Mouse (Mus musculus) midbrain, embryonic 13.5 days (tissue): ENCODE measurements around the gene Sgpl1. TPM values are rescaled to one million over a fixed set of nuclear protein-coding genes. Genes with fewer than 3 reads are reported as not detected.

ENCODE experiments used
- ATAC-seq: fragments of 200-750 bp; cut with Nextera tagmentation; 2 replicates; pipeline ENCODE4 v1.8.0; 2017; ENCODE audit warnings: mild to moderate bottlenecking, moderate TSS enrichment, moderate library complexity
- H3K27ac ChIP-seq: fragments of 300-500 bp; sonication (generic); 2 replicates; pipeline ENCODE4 v1.5.1; 2015; ENCODE audit warnings: inconsistent platforms, mild to moderate bottlenecking, moderate library complexity
- H3K27me3 ChIP-seq: fragments of 300-500 bp; sonication (generic); 2 replicates; pipeline ENCODE4 v1.6.1; 2015; ENCODE audit warnings: mild to moderate bottlenecking, inconsistent platforms
- H3K36me3 ChIP-seq: fragments of 300-500 bp; sonication (generic); 2 replicates; pipeline ENCODE4 v1.6.1; 2015; ENCODE audit warnings: mild to moderate bottlenecking, inconsistent platforms
- H3K4me1 ChIP-seq: fragments of 300-500 bp; sonication (generic); replicated peaks from 2 replicates; pipeline ENCODE4 v1.6.1; 2015; ENCODE audit warnings: inconsistent platforms
- H3K4me2 ChIP-seq: fragments of 300-500 bp; sonication (generic); replicated peaks from 2 replicates; pipeline ENCODE4 v1.6.1; 2015; ENCODE audit warnings: moderate library complexity, mild to moderate bottlenecking, inconsistent platforms
- H3K4me3 ChIP-seq: fragments of 300-500 bp; sonication (generic); replicated peaks from 2 replicates; pipeline ENCODE4 v1.5.1; 2015; ENCODE audit warnings: mild to moderate bottlenecking, inconsistent platforms
- H3K9ac ChIP-seq: fragments of 300-500 bp; sonication (generic); replicated peaks from 2 replicates; pipeline ENCODE4 v1.6.1; 2015; ENCODE audit warnings: mild to moderate bottlenecking, inconsistent platforms
- H3K9me3 ChIP-seq: fragments of 300-500 bp; sonication (generic); 2 replicates; pipeline ENCODE4 v1.6.1; 2016; ENCODE audit warnings: mild to moderate bottlenecking, inconsistent platforms
- WGBS: fragments of 180-500 bp; shearing (Covaris S2); methylation state at CpG from one replicate; pipeline ENCODE4 v1.1.7; 2015; 5-methylcytosine and 5-hydroxymethylcytosine counted together
- polyA plus RNA-seq: library from polyadenylated mRNA; unstranded; fragments of >200 nt; fragmentation: Nextera tagmentation; extraction: Ambion mirVana; gene quantifications from 2 replicates; pipeline ENCODE4 v1.2.1, GENCODE M21; 2015

Sgpl1 gene
- polyA plus RNA-seq, 1 experiment from 2014 or later, result 70.8 TPM

DNA sequence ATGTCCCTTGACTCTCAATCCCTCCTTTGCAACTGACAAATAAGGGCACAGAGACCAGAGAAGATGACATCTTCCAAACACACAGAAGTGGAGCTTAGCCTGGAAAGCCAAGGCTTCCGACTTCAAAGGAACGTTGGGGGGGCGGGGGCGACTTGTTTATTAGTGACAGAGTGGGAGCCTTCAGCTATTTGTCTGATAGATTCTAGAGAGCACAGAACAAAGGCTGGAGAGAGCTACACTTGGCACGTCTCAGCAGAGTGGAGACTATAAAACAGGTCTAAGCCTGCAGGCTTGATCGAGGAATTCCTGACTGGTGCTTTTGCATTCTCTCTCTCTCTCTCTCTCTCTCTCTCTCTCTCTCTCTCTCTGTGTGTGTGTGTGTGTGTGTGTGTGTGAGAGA lies 3.1 kb upstream of the Sgpl1 start:
- H3K4me2 ChIP-seq, result no peak overlapping the region
- no peaks in the 10 kb centered on the region for H3K9me3 ChIP-seq
- no peak overlapping the region for H3K4me3 ChIP-seq
- 44% methylated on average over 6 of the region's 6 CpGs for WGBS
- H3K4me1 ChIP-seq, result peaks cover 1% of the 10 kb centered on the region
- H3K9ac ChIP-seq, result no peak overlapping the region
- H3K27me3 ChIP-seq, result no peaks in the 10 kb centered on the region
- H3K36me3 ChIP-seq, result no peaks in the 10 kb centered on the region
- H3K27ac ChIP-seq, result no peak overlapping the region
- ATAC-seq, result no peak

DNA sequence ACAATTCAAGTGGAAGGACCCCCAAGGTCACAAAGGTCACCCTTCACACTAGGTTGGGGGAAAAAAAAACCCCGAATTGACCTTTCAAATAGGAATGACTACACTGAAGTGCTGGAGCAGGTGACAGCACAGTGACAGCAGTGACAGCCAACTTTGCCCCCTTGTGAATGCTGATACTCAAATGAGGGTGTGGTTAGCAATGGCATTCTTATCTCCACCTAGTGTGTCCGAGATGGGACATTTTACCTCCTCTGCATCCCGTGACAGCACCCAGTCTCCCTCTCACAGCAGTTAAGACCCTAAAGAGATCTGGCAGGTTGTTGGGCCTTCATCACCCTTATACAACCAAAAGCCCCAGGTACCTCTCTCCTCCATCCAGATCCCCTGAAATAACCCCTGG lies 2.0 kb upstream of the Sgpl1 start:
- no peaks in the 10 kb centered on the region for H3K9me3 ChIP-seq
- no peak overlapping the region for H3K9ac ChIP-seq
- ATAC-seq, result no peak
- H3K27ac ChIP-seq, result no peak overlapping the region
- no peaks in the 10 kb centered on the region for H3K27me3 ChIP-seq
- peaks cover 7% of the 10 kb centered on the region for H3K4me1 ChIP-seq
- WGBS, result 88% methylated on average over 3 of the region's 3 CpGs
- no peak overlapping the region for H3K4me2 ChIP-seq
- no peak overlapping the region for H3K4me3 ChIP-seq
- no peaks in the 10 kb centered on the region for H3K36me3 ChIP-seq

DNA sequence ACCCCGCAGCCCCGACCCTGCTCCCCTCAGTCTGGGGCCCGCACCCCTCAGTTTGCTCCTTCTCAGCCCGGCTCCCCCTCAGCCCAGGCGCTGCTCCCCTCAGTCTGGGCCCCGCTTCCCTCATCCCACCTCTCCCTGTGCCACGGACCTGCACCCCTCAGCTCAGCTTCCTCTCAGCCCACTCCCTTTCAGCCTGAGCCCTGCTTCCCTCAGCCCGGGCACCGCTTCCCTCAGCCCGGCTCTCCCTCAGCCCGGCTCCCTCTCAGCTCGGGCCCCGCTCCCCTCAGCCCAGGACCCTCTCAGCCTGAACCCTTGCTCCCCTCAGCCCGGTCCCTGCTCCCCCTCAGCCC lies 721 bp downstream of the Sgpl1 start:
- Histone ChIP-seq H3K4me1 (peaks cover 10% of the 10 kb centered on the region), H3K27me3 (no peaks in the 10 kb centered on the region)
- under 1% methylated on average over 14 of the region's 14 CpGs for WGBS

DNA sequence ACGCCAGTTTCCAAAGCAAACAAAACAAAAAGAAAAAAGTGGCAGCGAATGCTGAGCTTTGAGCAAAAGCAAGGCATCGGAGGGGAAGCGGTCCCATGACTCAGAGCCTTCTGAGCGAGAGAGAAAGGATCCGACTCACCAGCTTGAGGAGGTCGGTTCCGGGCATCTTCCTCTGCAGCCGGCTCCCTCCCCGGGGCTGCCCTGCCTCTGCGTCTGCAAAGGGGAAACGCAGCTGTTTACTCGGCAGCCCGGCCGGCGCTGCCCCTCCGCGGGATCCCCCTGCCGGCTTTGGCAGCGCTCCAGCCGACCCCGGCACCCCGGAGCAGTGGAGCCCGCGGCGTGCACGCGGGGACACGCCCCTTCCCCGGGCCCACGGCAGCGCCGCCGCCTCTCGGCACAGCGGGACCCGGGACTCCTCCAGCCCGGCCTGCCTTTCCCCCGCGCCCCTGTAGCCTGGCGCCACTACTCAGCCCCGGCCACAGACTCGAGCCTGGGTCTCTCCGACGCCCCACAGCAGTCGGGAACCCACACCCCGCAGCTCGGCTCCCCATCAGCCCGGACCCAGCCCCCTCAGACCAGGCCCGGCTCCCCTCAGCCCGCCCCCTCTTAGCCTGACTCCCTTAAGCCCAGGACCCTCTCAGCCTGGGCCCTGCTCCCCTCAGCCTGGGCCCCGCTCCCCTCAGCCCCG lies 1.2 kb downstream of the Sgpl1 start:
- peak overlapping the region; percentile 73 for H3K4me2 ChIP-seq
- no peaks in the 10 kb centered on the region for H3K27me3 ChIP-seq
- H3K9me3 ChIP-seq, result no peaks in the 10 kb centered on the region
- H3K27ac ChIP-seq, result peak overlapping the region; percentile 97
- H3K4me3 ChIP-seq, result peak overlapping the region; percentile 92
- no peaks in the 10 kb centered on the region for H3K36me3 ChIP-seq
- peak overlapping the region; percentile 95 for H3K9ac ChIP-seq
- peak; percentile 77 for ATAC-seq
- 0% methylated on average over 49 of the region's 53 CpGs for WGBS
- H3K4me1 ChIP-seq, result peaks cover 10% of the 10 kb centered on the region

More for the DNA sequence above, 721 bp downstream of the Sgpl1 start:
- Histone ChIP-seq H3K27ac (peak overlapping the region; percentile 97), H3K9ac (peak overlapping the region; percentile 95), H3K36me3 (no peaks in the 10 kb centered on the region), H3K4me2 (peak overlapping the region; percentile 73), H3K9me3 (no peaks in the 10 kb centered on the region), H3K4me3 (peak overlapping the region; percentile 92)
- ATAC-seq, result peak; percentile 77; the same call in 1 of the 2 replicates

DNA sequence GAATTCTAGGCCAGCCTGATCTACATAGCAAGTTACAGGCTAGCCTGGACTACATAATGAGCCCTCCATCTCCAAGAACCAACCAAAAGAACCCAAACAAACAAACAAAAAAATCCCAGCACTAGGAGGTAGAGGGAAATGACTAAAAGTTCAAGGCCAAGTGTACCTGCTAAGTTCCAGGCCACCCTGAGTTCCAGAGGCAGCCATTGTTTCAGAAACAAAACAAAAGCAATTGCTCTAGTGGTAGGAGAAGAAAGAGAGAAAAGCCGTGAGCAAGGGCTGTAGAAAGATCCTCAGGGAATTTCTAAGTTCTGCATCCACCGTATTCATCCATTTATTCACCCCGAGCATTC lies 1.8 kb downstream of the Sgpl1 start:
- Histone ChIP-seq H3K4me3 (peak overlapping the region; percentile 92), H3K9ac (peak overlapping the region; percentile 95), H3K4me2 (peak overlapping the region; percentile 73), H3K27ac (peak overlapping the region; percentile 97), H3K27me3 (no peaks in the 10 kb centered on the region), H3K9me3 (no peaks in the 10 kb centered on the region), H3K36me3 (no peaks in the 10 kb centered on the region), H3K4me1 (peaks cover 10% of the 10 kb centered on the region)
- no peak for ATAC-seq
- WGBS, result 0% methylated on average over 3 of the region's 3 CpGs

DNA sequence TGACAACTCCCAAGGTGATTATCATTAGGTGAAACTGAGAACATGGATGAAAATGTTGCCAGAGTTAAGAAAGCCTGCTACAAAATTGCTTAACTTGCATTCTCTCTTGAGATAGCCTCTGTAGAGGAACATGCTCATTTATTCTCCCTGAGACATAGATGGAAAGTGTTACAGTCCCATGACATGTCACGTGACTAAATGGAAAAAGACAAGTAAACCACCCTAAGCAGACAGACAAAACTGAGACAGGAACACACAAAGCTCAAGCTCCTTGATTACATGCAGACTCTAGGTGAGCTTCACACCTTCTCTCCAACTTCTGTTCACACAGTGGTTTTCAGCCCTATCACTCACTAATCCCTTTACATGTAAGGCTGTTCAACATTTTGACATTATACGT lies 4.2 kb downstream of the Sgpl1 start:
- peaks cover 10% of the 10 kb centered on the region for H3K4me1 ChIP-seq
- no peak overlapping the region for H3K4me2 ChIP-seq
- no peak for ATAC-seq
- H3K27me3 ChIP-seq, result no peaks in the 10 kb centered on the region
- peaks cover 4% of the 10 kb centered on the region for H3K36me3 ChIP-seq
- H3K27ac ChIP-seq, result no peak overlapping the region
- no peaks in the 10 kb centered on the region for H3K9me3 ChIP-seq
- WGBS, result 91% methylated on average over 2 of the region's 2 CpGs
- no peak overlapping the region for H3K9ac ChIP-seq
- H3K4me3 ChIP-seq, result no peak overlapping the region

DNA sequence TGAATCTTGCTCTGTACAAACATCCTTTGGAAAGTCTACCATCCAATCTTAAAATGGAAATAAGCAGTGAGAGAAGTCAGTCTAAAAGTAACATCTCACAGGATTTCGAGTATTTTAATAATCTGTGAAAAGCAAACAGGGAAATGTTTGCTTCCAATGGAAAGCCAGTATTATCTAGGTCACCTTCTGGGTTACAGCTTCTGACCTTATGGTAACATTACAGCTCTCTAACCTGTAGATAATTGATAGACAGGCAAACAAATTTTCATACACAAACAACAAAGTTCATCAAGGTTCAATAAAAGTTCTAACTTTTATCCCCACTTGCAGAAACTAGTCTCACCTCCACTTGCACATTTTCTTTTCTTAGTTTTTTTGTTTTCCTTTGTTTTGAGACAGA lies 9.9 kb downstream of the Sgpl1 start:
- Histone ChIP-seq H3K9ac (no peak overlapping the region), H3K4me2 (no peak overlapping the region), H3K36me3 (peaks cover 4% of the 10 kb centered on the region), H3K9me3 (no peaks in the 10 kb centered on the region), H3K4me1 (0 out of 2 replicates have a peak, but pooled peaks cover 6% of the 10 kb centered on the region), H3K27ac (no peak overlapping the region), H3K4me3 (no peak overlapping the region), H3K27me3 (no peaks in the 10 kb centered on the region)
- no peak for ATAC-seq
- WGBS, result 81% methylated on average over 1 of the region's 1 CpGs

DNA sequence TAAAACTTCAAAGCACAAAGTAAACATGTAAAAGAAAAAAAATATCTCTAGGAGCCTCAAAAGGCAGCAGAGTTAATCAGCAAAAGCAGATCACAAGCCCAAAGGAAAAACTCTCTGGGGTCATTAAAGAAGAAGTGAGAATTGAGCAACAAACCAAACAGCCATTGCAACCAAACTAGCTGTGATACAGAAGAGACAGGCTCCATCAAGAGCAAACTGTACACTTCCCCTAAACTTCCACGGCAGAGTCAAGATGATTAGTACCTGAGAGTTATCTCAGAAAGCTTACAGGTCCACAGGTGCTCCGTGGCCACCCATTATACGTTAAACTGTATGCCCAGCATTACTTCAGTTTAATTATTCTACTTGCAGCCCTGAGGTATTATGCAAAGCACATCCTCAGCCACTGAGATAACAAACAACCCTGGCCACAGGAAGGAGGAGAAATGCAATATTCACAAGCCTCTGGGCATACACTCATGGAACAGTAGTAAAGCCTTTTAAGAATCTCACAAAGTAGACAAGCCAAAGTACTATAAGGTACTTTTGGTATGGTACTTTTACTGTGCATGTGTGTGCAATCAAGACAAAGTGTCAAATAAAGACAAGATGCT lies 12.2 kb downstream of the Sgpl1 start:
- no peak overlapping the region for H3K4me2 ChIP-seq
- ATAC-seq, result no peak
- H3K4me3 ChIP-seq, result no peak overlapping the region
- 74% methylated on average over 3 of the region's 3 CpGs for WGBS
- H3K36me3 ChIP-seq, result peaks cover 4% of the 10 kb centered on the region
- H3K27ac ChIP-seq, result no peak overlapping the region
- H3K9ac ChIP-seq, result no peak overlapping the region
- H3K4me1 ChIP-seq, result 0 out of 2 replicates have a peak, but pooled peaks cover 6% of the 10 kb centered on the region
- H3K27me3 ChIP-seq, result no peaks in the 10 kb centered on the region
- no peaks in the 10 kb centered on the region for H3K9me3 ChIP-seq

DNA sequence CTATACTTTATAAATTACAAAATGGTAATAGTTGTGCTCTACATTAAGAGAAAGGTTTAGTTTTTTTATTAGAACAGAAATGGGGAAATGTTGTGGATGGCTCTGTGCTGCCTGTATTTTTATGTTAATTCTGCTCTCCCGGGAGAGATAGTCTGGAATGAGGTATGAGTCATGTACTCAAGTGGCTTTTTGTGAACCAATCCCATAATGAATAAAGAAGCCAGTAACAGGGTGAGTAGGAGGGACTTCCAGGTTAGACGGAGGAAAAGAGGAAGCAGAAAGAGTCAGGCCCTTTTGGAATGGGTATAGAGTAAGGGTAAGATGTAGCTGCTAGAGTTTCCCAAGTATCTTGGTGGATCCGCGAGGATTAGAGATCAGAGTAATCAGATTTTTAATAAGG lies 13.5 kb downstream of the Sgpl1 start:
- Histone ChIP-seq H3K27ac (no peak overlapping the region), H3K36me3 (peaks cover 6% of the 10 kb centered on the region; the same call in 1 of the 2 replicates), H3K4me2 (no peak overlapping the region), H3K4me3 (no peak overlapping the region), H3K9ac (no peak overlapping the region), H3K4me1 (0 out of 2 replicates have a peak, but pooled peaks cover 6% of the 10 kb centered on the region), H3K27me3 (no peaks in the 10 kb centered on the region), H3K9me3 (no peaks in the 10 kb centered on the region)
- 71% methylated on average over 4 of the region's 4 CpGs for WGBS
- ATAC-seq, result no peak

DNA sequence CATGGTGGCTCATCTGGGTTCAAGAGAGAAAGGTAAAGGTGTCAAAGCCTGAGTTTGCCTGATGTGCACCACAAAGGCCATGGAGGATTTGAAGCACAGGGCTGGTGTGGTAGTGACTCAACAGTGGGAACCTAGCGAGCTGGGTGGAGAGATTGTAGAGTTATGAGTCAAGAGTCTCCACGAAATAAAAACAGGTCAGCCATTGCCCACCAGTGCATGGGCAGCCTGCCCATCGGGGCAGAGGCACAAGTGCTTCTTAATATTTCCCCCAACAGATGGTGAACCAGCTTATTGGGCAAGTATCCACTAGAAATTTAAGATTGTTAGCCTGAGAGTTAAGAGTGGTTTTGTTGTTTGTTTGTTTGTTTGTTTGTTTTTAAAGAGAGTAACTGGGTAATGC lies 16.5 kb downstream of the Sgpl1 start:
- Histone ChIP-seq H3K4me3 (no peak overlapping the region), H3K36me3 (peaks cover 13% of the 10 kb centered on the region), H3K27ac (no peak overlapping the region), H3K9ac (no peak overlapping the region), H3K4me2 (no peak overlapping the region), H3K4me1 (0 out of 2 replicates have a peak, but pooled peaks cover 6% of the 10 kb centered on the region), H3K9me3 (no peaks in the 10 kb centered on the region), H3K27me3 (no peaks in the 10 kb centered on the region)
- ATAC-seq, result no peak
- WGBS, result 79% methylated on average over 3 of the region's 3 CpGs

DNA sequence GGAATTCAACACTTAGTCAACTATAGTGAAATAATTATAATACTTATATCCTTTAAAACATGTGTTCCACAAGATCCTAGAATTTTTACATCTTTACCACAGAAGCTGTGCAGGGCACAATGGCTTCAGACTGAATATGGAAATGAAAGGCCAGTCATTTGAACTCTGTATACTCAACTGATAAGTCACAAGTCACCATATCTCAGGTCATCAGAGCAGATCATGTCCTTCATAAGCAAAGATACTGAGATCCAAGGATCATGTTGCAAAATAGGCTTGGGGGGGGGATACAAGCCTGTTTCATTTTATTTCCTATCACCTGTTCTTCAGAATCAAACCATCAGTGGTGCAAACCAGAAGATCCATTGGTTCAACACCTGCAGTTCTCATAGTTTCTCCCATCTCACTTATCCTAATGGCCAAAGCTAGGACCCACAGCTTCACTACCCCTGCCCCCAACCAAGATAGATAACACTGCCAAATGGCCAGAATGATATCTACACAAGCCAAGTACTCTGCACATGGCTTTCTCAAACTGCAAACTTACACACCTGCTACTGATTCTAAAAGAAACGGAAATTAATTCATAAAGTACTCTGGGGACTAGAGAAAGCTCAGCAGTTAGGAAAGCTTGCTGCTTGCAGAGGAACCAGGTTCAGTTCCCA lies 18.7 kb downstream of the Sgpl1 start:
- Histone ChIP-seq H3K27me3 (no peaks in the 10 kb centered on the region), H3K4me3 (no peak overlapping the region), H3K4me1 (no peaks in the 10 kb centered on the region), H3K9me3 (no peaks in the 10 kb centered on the region), H3K4me2 (no peak overlapping the region), H3K9ac (no peak overlapping the region), H3K27ac (no peak overlapping the region), H3K36me3 (peaks cover 13% of the 10 kb centered on the region)
- ATAC-seq, result no peak
- 92% methylated on average over 1 of the region's 1 CpGs for WGBS

DNA sequence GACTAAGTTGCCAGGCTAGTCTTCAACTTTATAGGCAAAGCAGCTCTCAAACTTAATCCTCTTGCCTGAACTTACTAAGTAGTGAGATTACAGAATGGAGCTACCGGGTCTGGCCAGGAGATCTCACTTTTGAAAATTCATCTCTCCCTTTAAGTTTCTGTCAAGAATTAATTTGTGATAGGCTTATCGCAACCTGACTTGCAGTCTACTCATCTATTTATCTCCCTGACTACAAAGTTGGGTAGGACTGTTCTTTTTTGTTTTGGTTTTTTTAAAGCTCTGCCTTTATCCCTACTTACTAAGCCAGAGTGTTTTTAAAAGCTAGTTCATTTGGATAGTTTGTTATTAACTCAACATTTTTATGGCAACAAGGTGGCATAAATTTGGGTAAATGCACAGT lies 23.0 kb downstream of the Sgpl1 start:
- no peak for ATAC-seq
- H3K9me3 ChIP-seq, result no peaks in the 10 kb centered on the region
- H3K4me2 ChIP-seq, result no peak overlapping the region
- 91% methylated on average over 2 of the region's 2 CpGs for WGBS
- no peak overlapping the region for H3K27ac ChIP-seq
- H3K9ac ChIP-seq, result no peak overlapping the region
- no peak overlapping the region for H3K4me3 ChIP-seq
- peaks cover 27% of the 10 kb centered on the region for H3K36me3 ChIP-seq
- no peaks in the 10 kb centered on the region for H3K27me3 ChIP-seq
- H3K4me1 ChIP-seq, result no peaks in the 10 kb centered on the region
